Mouse (Mus musculus): ENCODE measurements at regions not wholly inside any gene's neighbourhood (a gene's known extent, or its start where the extent isn't known, plus 50 kb on each side); places are given as distances from the start of the nearest gene placed in this dataset.

GRCm38 (mm10) chr9:49935555-49936376, 137.0 kb upstream of the Ncam1 start:
- TF ChIP-seq MYOG (IDR thresholded peaks at IDR 0.05; ENCODE audit: control insufficient read depth, extremely low read depth, insufficient read length) (no peak), CTCF (IDR thresholded peaks at IDR 0.05; ENCODE audit: control insufficient read depth, insufficient read depth, insufficient read length) (no peak), MYOD1 (IDR thresholded peaks at IDR 0.05; ENCODE audit: control insufficient read depth, insufficient read length, low read depth) (no peak), FOSL1 (IDR thresholded peaks at IDR 0.05; ENCODE audit: insufficient read depth, low read length, poor library complexity, severe bottlenecking) (no peak), CEBPB (IDR thresholded peaks at IDR 0.05; ENCODE audit: low read depth) (no peak), MAX (IDR thresholded peaks at IDR 0.05) (no peak)
- Histone ChIP-seq H3K27me3 (ENCODE audit: control insufficient read depth, insufficient read depth, insufficient read length) (no peaks in the 10 kb centered on the region), H3K79me3 (ENCODE audit: low read depth) (no peaks in the 10 kb centered on the region), H3K79me2 (ENCODE audit: control insufficient read depth, insufficient read depth) (no peaks in the 10 kb centered on the region), H3K4me3 (ENCODE audit: insufficient read depth, poor library complexity, severe bottlenecking) (no peak overlapping the region), H3K36me3 (ENCODE audit: control insufficient read depth, insufficient read depth) (no peaks in the 10 kb centered on the region), H3ac (ENCODE audit: control insufficient read depth, insufficient read length, low read depth) (no peak overlapping the region)

GRCm38 (mm10) chr9:49928041-49928656, 129.4 kb upstream of the Ncam1 start:
- H3K36me3 ChIP-seq (ENCODE audit: control insufficient read depth, insufficient read depth), result no peaks in the 10 kb centered on the region
- no peaks in the 10 kb centered on the region for H3K27me3 ChIP-seq (ENCODE audit: control insufficient read depth, insufficient read depth, insufficient read length)
- H3K4me3 ChIP-seq (ENCODE audit: insufficient read depth, poor library complexity, severe bottlenecking), result no peak overlapping the region
- H3K79me3 ChIP-seq (ENCODE audit: low read depth), result no peaks in the 10 kb centered on the region
- no peak overlapping the region for H3ac ChIP-seq (ENCODE audit: control insufficient read depth, insufficient read length, low read depth)
- peak; percentile 25 for TF ChIP-seq MAX (IDR thresholded peaks at IDR 0.05)
- no peak for TF ChIP-seq FOSL1 (IDR thresholded peaks at IDR 0.05; ENCODE audit: insufficient read depth, low read length, poor library complexity, severe bottlenecking)
- no peaks in the 10 kb centered on the region for H3K79me2 ChIP-seq (ENCODE audit: control insufficient read depth, insufficient read depth)

- Histone ChIP-seq H3K36me3 (ENCODE audit: control insufficient read depth, insufficient read depth) (no peaks in the 10 kb centered on the region), H3K27me3 (ENCODE audit: control insufficient read depth, insufficient read depth, insufficient read length) (no peaks in the 10 kb centered on the region), H3K79me3 (ENCODE audit: low read depth) (no peaks in the 10 kb centered on the region), H3K79me2 (ENCODE audit: control insufficient read depth, insufficient read depth) (no peaks in the 10 kb centered on the region), H3ac (ENCODE audit: control insufficient read depth, insufficient read length, low read depth) (no peak overlapping the region), H3K4me3 (ENCODE audit: insufficient read depth, poor library complexity, severe bottlenecking) (no peak overlapping the region)
- TF ChIP-seq CEBPB (IDR thresholded peaks at IDR 0.05; ENCODE audit: low read depth), result peak; percentile 87
- TF ChIP-seq MYOD1 (IDR thresholded peaks at IDR 0.05; ENCODE audit: control insufficient read depth, insufficient read length, low read depth), result no peak
Measured at GRCm38 (mm10) chr9:49927281-49927680, 128.6 kb upstream of the Ncam1 start.

- H3K4me3 ChIP-seq (ENCODE audit: insufficient read depth, poor library complexity, severe bottlenecking), result no peak overlapping the region
- H3K36me3 ChIP-seq (ENCODE audit: control insufficient read depth, insufficient read depth), result no peaks in the 10 kb centered on the region
- no peaks in the 10 kb centered on the region for H3K79me2 ChIP-seq (ENCODE audit: control insufficient read depth, insufficient read depth)
- no peak for TF ChIP-seq CTCF (IDR thresholded peaks at IDR 0.05; ENCODE audit: control insufficient read depth, insufficient read depth, insufficient read length)
- peak; percentile 91 for TF ChIP-seq MYOD1 (IDR thresholded peaks at IDR 0.05; ENCODE audit: control insufficient read depth, insufficient read length, low read depth)
- TF ChIP-seq MYOG (IDR thresholded peaks at IDR 0.05; ENCODE audit: control insufficient read depth, extremely low read depth, insufficient read length), result no peak
- H3K79me3 ChIP-seq (ENCODE audit: low read depth), result no peaks in the 10 kb centered on the region
- H3K27me3 ChIP-seq (ENCODE audit: control insufficient read depth, insufficient read depth, insufficient read length), result no peaks in the 10 kb centered on the region
- no peak overlapping the region for H3ac ChIP-seq (ENCODE audit: control insufficient read depth, insufficient read length, low read depth)
Measured at GRCm38 (mm10) chr9:49925796-49926195, 127.1 kb upstream of the Ncam1 start.

GRCm38 (mm10) chr9:49923981-49924501, 125.3 kb upstream of the Ncam1 start:
- H3K27me3 ChIP-seq (ENCODE audit: control insufficient read depth, insufficient read depth, insufficient read length), result no peaks in the 10 kb centered on the region
- H3K79me2 ChIP-seq (ENCODE audit: control insufficient read depth, insufficient read depth), result no peaks in the 10 kb centered on the region
- no peak overlapping the region for H3ac ChIP-seq (ENCODE audit: control insufficient read depth, insufficient read length, low read depth)
- H3K79me3 ChIP-seq (ENCODE audit: low read depth), result no peaks in the 10 kb centered on the region
- no peaks in the 10 kb centered on the region for H3K36me3 ChIP-seq (ENCODE audit: control insufficient read depth, insufficient read depth)
- no peak overlapping the region for H3K4me3 ChIP-seq (ENCODE audit: insufficient read depth, poor library complexity, severe bottlenecking)
- TF ChIP-seq FOSL1 (IDR thresholded peaks at IDR 0.05; ENCODE audit: insufficient read depth, low read length, poor library complexity, severe bottlenecking) (peak; percentile 63), MYOD1 (IDR thresholded peaks at IDR 0.05; ENCODE audit: control insufficient read depth, insufficient read length, low read depth) (no peak)

- H3ac ChIP-seq (ENCODE audit: control insufficient read depth, insufficient read length, low read depth), result no peak overlapping the region
- H3K79me2 ChIP-seq (ENCODE audit: control insufficient read depth, insufficient read depth), result no peaks in the 10 kb centered on the region
- TF ChIP-seq MYOG (IDR thresholded peaks at IDR 0.05; ENCODE audit: control insufficient read depth, extremely low read depth, insufficient read length) (no peak), MYOD1 (IDR thresholded peaks at IDR 0.05; ENCODE audit: control insufficient read depth, insufficient read length, low read depth) (no peak), CEBPB (IDR thresholded peaks at IDR 0.05; ENCODE audit: low read depth) (no peak), CTCF (IDR thresholded peaks at IDR 0.05; ENCODE audit: control insufficient read depth, insufficient read depth, insufficient read length) (no peak), FOSL1 (IDR thresholded peaks at IDR 0.05; ENCODE audit: insufficient read depth, low read length, poor library complexity, severe bottlenecking) (no peak), USF1 (IDR thresholded peaks at IDR 0.05; ENCODE audit: low read depth) (no peak), MAX (IDR thresholded peaks at IDR 0.05) (no peak)
- H3K36me3 ChIP-seq (ENCODE audit: control insufficient read depth, insufficient read depth), result no peaks in the 10 kb centered on the region
- no peaks in the 10 kb centered on the region for H3K27me3 ChIP-seq (ENCODE audit: control insufficient read depth, insufficient read depth, insufficient read length)
- H3K4me3 ChIP-seq (ENCODE audit: insufficient read depth, poor library complexity, severe bottlenecking), result no peak overlapping the region
- H3K79me3 ChIP-seq (ENCODE audit: low read depth), result no peaks in the 10 kb centered on the region
Measured at GRCm38 (mm10) chr9:49922770-49923169, 124.0 kb upstream of the Ncam1 start.

Data from C2C12 (cell line).